Mouse (Mus musculus): ENCODE measurements around the gene Exoc4. TPM values are rescaled to one million over a fixed set of nuclear protein-coding genes. Genes with fewer than 3 reads are reported as not detected.

Exoc4 gene
- 15.5 and 18.9 TPM in 2 replicates for polyA plus RNA-seq (2012; ENCODE audit: insufficient read depth, insufficient read length, missing spikeins)

DNA sequence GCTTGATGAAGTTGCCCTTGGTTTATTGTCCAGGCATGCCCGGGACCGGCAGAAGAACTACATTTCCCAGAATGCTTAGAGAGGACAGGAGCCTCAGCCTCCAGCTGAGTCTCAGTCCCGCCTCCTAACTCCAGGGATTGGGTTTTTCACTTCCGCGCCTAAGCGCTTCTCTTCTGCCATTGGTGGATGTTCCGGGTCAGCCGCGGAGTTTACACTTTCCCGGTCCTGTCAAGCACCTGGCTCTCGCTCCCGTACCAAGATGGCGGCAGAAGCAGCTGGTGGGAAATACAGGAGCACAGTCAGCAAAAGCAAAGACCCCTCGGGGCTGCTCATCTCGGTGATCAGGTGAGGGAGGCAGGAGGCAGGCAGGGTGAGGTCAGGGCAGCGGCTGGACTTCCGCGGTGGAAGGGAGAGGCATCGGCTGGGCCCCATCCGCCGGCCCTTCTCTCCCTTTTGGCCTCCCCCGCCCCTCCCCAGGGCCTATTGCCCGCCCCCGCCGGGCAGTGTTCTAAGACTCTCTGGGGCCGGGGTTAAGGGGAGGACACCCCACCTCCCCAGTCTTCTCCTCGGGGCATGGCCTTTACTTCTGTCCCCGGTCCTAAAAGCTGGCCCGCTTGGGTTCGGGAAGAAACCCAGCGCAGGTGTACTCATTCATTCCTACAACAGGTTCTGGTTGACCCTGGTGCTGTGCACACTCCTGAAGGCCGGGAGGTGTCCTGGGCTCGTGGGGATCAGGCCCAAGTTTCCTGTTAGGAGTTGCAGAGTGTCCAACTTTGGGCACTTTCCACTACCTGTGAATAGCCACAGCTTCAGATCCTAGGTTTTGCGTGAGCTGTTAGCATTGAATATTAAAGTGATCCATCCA, at the start of gene Exoc4:
TSS of gene Exoc4 (plus strand) at position 192 of the 865 bp plus-strand sequence.
- no peak within 1 kb of the TSS for H3K27ac ChIP-seq (replicated peaks; ENCODE audit: low read depth, low read length)
- H3K4me1 ChIP-seq (ENCODE audit: control insufficient read depth, insufficient read depth, insufficient read length, low read length) = no peaks in the 10 kb centered on the region; the same call in 1 of the 2 replicates
- H3K4me3 ChIP-seq (ENCODE audit: insufficient read depth, low read depth, low read length) = peak within 1 kb of the TSS; percentile 97

DNA sequence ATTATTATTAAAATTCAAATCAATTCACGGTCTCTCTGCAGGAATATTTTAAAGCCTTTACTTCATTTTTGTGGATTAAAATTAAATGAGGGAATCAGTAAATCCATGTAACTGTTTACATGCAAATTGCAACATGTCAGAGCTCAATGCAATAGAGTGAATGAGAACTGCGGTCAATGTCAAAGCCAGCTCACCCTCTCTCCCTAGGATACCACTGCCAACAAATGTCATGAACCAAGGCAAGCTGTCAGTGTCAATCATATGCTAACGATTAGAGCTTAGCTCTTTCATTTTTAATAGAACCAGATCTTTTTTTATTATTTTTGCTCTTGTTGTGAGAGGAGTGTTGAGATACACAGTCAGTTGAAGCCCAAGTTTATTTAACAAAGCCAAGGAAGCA, 30.1 kb upstream of the Exoc4 start:
- no peak overlapping the region for H3K4me3 ChIP-seq (ENCODE audit: insufficient read depth, low read depth, low read length)
- H3K4me1 ChIP-seq (ENCODE audit: control insufficient read depth, insufficient read depth, insufficient read length, low read length) = no peaks in the 10 kb centered on the region
- H3K27ac ChIP-seq (replicated peaks; ENCODE audit: low read depth, low read length) = no peak overlapping the region

DNA sequence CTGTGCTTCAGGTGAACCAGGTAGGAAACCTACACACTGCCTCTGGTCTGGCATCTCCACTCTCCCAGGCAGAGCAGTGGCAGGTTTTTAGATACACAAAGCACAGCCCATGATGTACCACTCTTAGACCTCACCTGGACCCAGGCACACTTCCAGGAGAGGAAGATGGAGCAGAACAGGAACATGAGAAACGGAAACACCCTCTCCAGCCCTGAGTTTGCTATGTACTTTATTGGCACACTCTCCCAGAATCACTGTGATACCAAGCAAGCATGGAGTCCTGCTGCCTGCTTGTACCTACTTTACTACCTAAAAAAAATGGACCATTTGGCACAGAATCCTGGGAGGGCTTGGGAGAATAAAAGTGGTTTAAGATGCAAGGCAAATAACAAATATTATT, 22.2 kb upstream of the Exoc4 start:
- no peak overlapping the region for H3K27ac ChIP-seq (replicated peaks; ENCODE audit: low read depth, low read length)
- H3K4me1 ChIP-seq (ENCODE audit: control insufficient read depth, insufficient read depth, insufficient read length, low read length) = no peaks in the 10 kb centered on the region
- H3K4me3 ChIP-seq (ENCODE audit: insufficient read depth, low read depth, low read length) = no peak overlapping the region

DNA sequence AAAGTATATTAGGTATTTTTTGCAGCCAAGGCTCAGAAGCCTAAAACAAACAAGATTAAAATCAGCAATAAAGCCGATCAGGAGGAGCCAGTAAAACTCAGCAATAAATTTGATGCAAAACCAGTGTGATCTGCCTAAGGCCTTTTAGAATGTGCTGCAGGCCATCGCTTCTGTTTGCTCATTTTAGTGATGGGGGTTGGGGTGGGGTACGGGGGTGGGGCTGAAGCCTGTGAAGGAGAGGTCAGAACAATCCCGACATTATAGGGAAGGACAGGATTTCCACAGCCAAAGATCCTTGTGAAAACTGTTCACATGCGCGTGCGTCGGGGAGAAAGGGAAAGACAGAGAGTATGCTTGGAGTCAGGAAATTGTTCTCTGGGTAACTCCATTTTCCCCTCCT, 21.5 kb upstream of the Exoc4 start:
- Histone ChIP-seq H3K4me3 (ENCODE audit: insufficient read depth, low read depth, low read length) (no peak overlapping the region), H3K27ac (replicated peaks; ENCODE audit: low read depth, low read length) (no peak overlapping the region), H3K4me1 (ENCODE audit: control insufficient read depth, insufficient read depth, insufficient read length, low read length) (no peaks in the 10 kb centered on the region)

DNA sequence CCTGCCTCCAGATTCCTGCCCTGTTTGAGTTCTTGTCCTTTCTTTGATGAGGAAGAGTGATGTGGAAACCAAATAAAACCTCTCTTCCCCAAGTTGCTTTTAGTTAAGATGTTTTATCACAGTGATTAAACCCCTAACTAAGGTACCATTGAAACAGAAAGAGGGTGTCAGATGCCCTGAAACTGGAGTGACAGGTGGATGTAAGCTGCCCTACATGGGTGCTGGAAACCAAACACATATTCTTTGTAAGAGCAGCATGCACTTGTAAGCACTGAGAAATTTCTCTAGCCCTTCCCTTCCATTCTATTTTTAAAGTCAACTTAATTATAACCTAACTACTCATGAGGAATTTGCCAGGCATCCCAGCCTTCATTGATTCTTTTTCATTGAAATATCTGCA, 7.6 kb upstream of the Exoc4 start:
- H3K27ac ChIP-seq (replicated peaks; ENCODE audit: low read depth, low read length) = no peak overlapping the region
- no peaks in the 10 kb centered on the region for H3K4me1 ChIP-seq (ENCODE audit: control insufficient read depth, insufficient read depth, insufficient read length, low read length)

DNA sequence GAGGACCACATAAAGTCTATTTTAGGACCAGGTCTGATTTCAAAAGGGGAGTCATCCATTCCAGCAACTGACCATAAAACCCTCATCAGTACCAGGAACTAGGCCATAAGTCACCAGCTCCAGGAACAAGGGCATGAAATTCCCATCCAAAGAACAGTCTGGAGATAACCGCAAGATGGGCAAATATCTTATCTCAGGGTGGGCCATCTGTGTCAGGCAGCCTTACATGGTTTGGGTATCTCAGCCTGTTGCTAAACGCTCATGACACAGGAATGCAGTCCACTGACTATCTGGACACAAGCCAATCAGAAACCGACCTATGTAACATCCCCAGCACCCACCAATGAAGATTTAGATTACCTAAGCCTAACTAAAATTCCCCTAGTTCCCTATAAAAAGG, 4.3 kb upstream of the Exoc4 start:
- Histone ChIP-seq H3K27ac (replicated peaks; ENCODE audit: low read depth, low read length) (no peak overlapping the region), H3K4me3 (ENCODE audit: insufficient read depth, low read depth, low read length) (no peak overlapping the region), H3K4me1 (ENCODE audit: control insufficient read depth, insufficient read depth, insufficient read length, low read length) (no peaks in the 10 kb centered on the region)

More for the DNA sequence above, 7.6 kb upstream of the Exoc4 start:
- no peak overlapping the region for H3K4me3 ChIP-seq (ENCODE audit: insufficient read depth, low read depth, low read length)

DNA sequence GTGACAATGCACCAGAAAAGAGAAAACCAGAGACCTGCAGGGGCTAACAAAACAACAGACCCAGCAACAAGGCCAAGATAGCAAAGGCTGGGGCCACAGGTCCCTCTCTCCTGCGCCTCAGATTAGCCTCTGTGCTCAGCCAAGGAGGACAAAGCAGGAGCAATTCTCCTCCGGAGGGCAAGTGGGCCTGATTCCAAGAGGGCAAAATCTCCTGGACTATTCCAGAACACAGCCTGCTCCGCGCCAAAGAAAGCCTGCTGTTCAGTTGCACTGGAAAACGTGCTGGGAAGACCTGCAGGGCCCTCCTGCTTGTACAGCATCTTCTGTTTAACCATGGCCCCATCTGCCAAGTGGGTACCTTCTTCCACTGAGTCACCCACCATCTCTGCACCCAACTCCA, 1.7 kb upstream of the Exoc4 start:
- no peak overlapping the region for H3K4me3 ChIP-seq (ENCODE audit: insufficient read depth, low read depth, low read length)
- no peaks in the 10 kb centered on the region; the same call in 1 of the 2 replicates for H3K4me1 ChIP-seq (ENCODE audit: control insufficient read depth, insufficient read depth, insufficient read length, low read length)
- no peak overlapping the region for H3K27ac ChIP-seq (replicated peaks; ENCODE audit: low read depth, low read length)

DNA sequence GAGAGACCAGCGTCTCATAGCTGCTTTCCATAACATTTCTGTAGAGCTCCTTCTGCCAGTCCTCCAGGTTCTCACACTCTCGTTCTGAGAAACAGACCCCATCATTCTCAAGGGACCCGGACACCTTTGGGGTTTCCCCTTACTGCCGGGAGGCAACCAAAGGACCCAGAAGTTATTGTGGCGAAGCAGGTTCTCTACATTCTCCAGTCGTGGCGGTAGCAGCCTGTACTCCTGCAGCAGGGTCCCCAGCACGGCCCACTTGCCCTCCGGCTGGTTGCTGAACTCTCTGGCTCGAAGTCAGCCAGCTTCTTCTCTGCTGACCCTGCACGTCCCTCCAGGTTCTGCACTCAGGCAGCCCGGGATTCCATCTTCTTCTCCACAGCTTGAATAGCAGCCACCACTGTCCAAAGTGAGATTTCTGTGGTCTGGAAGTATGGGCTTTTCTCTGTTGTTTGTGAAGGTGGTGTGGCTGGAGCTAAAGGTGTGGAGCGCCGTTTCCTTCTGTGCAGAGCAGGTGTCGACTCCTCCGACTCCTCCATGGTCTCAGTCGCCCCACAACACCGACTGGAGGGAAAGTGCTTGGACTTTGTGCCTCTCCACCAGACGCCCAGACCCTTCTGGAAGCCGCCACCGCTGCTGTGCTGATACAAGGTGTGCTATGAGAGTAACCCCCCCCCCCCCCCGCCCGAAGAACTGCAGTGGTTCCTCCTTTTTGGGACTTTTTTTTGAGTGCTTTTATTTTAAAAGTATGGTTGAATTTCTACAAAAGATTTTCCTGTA, 1.1 kb upstream of the Exoc4 start:
- Histone ChIP-seq H3K4me3 (ENCODE audit: insufficient read depth, low read depth, low read length) (no peak overlapping the region), H3K27ac (replicated peaks; ENCODE audit: low read depth, low read length) (no peak overlapping the region), H3K4me1 (ENCODE audit: control insufficient read depth, insufficient read depth, insufficient read length, low read length) (no peaks in the 10 kb centered on the region; the same call in 1 of the 2 replicates)

DNA sequence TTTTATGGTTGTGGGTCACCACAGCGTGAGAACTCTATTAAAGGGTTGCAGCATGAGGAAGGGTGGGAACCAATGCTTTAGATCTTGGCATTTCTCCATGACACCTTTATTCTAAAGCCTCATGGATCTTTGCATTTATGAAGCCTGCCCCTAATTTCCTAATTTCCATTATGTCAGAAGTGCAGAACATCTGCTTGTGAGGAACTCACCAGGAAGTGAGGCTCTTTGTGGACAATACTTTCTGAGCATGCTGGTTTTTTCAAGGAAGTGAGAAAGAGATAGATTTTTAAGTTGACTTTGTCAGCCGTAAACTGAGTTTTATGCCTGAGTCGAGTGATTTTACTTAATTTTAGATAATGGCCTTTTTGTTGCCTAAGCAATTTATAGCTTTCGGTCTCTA, 7.8 kb downstream of the Exoc4 start:
- Histone ChIP-seq H3K4me3 (ENCODE audit: insufficient read depth, low read depth, low read length) (no peak overlapping the region), H3K4me1 (ENCODE audit: control insufficient read depth, insufficient read depth, insufficient read length, low read length) (no peaks in the 10 kb centered on the region; the same call in 1 of the 2 replicates), H3K27ac (replicated peaks; ENCODE audit: low read depth, low read length) (no peak overlapping the region)

DNA sequence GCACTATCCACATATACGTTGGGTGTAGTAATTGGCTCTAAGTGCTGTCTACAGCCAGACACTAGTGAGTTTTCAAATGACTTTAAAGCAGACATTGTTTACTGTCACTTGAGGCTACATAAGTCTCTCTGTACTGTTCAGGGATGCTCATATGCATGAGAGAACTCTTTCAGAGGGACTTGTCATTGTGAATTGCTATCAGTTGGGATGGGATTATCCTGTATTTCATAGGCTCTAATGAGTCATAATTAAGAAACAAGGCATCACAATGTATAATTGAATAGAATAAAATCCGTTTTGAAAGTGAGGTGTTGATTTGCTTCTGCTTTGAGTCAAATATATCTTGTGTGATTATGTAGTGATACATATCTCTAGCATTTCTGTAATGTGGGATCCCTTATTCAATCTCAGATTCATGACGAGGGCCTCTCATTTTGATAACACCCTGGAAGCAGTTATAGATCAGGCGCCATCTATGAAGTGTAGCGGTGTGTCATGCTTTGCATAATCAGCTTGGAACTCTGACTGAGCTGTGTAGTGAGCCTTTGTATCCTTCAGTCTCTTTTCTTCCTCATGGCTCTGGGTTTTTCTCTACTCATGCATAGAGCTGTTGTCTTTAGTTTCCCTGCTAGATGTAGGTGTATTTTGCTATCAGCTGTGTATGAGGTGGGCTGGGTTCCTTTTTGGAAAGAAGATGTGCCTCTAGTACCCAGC, 8.3 kb downstream of the Exoc4 start:
- Histone ChIP-seq H3K27ac (replicated peaks; ENCODE audit: low read depth, low read length) (no peak overlapping the region), H3K4me3 (ENCODE audit: insufficient read depth, low read depth, low read length) (no peak overlapping the region), H3K4me1 (ENCODE audit: control insufficient read depth, insufficient read depth, insufficient read length, low read length) (no peaks in the 10 kb centered on the region)

DNA sequence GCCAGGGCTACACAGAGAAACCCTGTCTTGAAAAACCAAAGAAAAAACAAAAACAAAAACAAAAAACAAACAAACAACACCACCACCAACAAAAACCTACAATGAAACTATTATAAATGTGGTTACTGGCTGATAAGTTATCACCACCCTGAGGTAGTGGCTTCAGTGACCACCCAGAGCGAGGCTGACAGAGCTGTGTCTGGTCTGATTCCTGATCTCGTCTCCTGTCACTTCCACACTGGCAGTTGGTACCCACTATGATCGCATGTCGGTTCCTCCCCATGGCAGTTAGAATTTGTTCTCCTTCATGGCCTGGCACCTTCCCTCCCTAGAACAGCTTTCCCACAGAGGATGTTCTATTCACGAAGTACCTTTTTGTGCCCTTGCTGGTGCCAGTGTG, 11.0 kb downstream of the Exoc4 start:
- Histone ChIP-seq H3K27ac (replicated peaks; ENCODE audit: low read depth, low read length) (no peak overlapping the region), H3K4me3 (ENCODE audit: insufficient read depth, low read depth, low read length) (no peak overlapping the region), H3K4me1 (ENCODE audit: control insufficient read depth, insufficient read depth, insufficient read length, low read length) (no peaks in the 10 kb centered on the region)

DNA sequence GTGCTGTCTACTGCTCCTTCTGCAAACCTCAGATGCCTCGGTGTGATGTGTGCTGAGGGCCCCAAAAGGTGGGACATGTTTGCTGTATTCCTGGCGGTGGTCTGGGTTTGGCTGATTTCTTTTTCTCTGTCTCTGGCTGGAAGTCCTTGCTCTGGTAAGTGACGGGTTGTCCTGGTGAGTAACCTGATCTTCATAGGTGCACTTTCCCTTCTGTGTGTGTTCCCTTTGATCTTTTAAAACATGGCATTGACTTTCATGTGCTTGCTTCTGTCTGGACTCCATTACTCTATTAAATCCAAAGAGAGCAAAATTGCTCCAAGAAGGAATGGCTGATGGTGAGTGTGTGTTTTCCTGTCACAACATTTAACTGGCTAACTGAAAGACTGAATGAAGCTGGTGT, 12.7 kb downstream of the Exoc4 start:
- no peak overlapping the region for H3K4me3 ChIP-seq (ENCODE audit: insufficient read depth, low read depth, low read length)
- no peak overlapping the region for H3K27ac ChIP-seq (replicated peaks; ENCODE audit: low read depth, low read length)
- no peaks in the 10 kb centered on the region for H3K4me1 ChIP-seq (ENCODE audit: control insufficient read depth, insufficient read depth, insufficient read length, low read length)

DNA sequence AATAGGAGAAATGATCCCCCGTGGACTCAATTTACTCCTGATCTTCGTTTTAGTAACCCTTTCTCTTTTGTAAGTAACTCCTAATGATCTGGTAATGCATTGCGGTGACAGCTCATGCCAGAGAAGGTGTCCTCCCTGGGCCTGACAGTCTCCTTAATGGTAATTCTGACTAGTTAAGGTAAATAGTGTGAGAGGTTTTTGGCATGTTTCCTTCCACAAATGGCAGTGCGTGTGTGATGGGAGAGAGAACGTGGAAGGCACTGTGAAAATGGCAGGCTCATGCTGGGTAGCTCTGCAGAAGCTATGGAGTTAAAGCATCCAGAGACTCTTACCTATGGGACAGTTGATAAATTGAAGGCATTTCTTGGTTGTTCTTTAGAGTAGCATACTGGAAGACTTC, 15.1 kb downstream of the Exoc4 start:
- Histone ChIP-seq H3K4me1 (ENCODE audit: control insufficient read depth, insufficient read depth, insufficient read length, low read length) (no peaks in the 10 kb centered on the region), H3K27ac (replicated peaks; ENCODE audit: low read depth, low read length) (no peak overlapping the region), H3K4me3 (ENCODE audit: insufficient read depth, low read depth, low read length) (no peak overlapping the region)

DNA sequence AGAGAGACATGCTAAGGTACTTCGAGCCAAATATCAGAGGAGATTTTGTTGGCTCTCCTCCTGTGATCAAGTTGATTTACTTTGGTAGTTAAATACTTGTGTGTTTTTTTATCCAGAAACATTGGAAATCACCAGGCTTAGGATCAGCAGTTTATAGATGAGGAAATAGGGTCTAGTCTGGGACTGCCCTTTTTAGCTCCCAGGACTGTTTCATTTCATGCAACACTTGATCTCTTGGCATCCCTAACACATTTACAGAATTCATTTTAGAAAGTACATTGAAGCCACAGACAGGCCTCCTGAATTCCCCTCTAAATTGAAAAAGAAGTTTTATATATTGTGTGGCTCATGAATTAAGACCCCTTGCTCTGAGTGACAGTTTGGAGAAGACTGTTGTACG, 15.5 kb downstream of the Exoc4 start:
- no peak overlapping the region for H3K4me3 ChIP-seq (ENCODE audit: insufficient read depth, low read depth, low read length)
- H3K4me1 ChIP-seq (ENCODE audit: control insufficient read depth, insufficient read depth, insufficient read length, low read length) = no peaks in the 10 kb centered on the region
- no peak overlapping the region for H3K27ac ChIP-seq (replicated peaks; ENCODE audit: low read depth, low read length)

DNA sequence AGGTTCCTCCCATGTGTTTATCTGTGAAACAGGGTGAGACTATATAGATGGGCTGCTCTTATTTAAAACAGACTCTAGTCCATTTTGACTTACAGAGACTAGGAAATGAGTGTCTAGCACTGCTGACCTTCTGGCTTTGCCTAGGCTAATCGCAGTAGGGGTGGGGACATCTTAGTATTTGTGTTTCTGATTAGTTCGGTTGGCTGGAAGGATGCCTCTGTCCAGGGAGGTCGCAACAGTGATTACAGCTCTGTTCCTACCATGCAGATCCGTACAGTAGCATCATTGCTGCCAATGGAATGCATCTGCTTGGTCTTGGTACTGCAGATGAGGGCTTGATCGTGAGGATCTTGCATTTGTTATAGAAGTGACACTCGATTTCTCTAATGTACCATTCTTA, 18.7 kb downstream of the Exoc4 start:
- Histone ChIP-seq H3K4me3 (ENCODE audit: insufficient read depth, low read depth, low read length) (no peak overlapping the region), H3K27ac (replicated peaks; ENCODE audit: low read depth, low read length) (no peak overlapping the region), H3K4me1 (ENCODE audit: control insufficient read depth, insufficient read depth, insufficient read length, low read length) (no peaks in the 10 kb centered on the region)

All from brown adipose tissue, adult 24 weeks (tissue).